Mouse (Mus musculus): ENCODE data around the gene Neil3.
"Not testable (repeated sequence)": the region's sequence is repeated elsewhere in the genome, so short reads cannot be mapped to it uniquely, and the experiment has no call there.

Neil3 gene

DNA sequence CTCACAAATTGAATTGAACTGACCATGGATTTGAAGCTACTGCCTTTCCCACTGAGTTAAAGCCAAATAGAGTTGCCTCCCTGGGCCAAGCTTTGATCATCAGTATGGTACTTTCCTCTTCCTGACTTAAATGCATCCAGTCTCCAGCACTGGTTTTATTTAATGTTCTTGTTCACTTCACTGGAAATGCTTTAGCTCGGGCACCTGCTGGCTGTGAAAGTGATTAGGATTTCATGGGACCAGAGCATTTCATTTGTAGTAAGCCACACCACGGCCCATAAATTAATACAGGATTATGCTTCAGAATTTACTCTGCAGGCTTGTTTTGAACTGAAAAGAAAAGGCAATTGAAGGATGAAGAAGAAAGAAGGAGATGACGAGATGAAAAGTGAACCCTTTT lies 100.8 kb downstream of the Neil3 start:
- DNase-seq (ENCODE audit: low spot score in 2 of 2) = not testable (repeated sequence)
